Mouse (Mus musculus): ENCODE data around the gene Cxcl12. TPM values are rescaled to one million over a fixed set of nuclear protein-coding genes. Genes with fewer than 3 reads are reported as not detected.

The Cxcl12 gene
- total RNA-seq, 1 experiment from 2014 or later: 97.5 TPM

- DNase-seq: no peak
These were observed 6.9 kb downstream of the Cxcl12 start for GRCm38 (mm10) chr6:117175113-117175793.

DNA sequence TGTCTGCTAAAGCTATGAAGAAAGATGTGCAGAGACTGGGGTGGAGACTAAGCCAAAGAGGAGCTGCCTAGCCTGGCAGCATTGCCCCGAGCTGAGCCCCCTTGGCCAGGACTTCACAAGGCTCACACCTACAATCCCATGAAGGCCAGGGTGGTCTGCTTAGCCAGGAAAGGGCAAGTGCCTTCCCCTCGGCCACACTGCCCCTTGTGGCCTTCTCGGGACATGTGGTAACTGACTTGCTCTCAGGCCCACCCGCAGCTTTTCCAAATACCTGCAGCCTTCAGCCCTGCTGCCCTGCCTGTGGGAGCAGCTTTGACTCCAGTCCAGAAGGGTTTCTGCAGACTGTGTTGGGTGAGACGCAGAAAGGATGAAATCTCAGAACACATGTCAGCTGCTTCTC, 8.1 kb downstream of the Cxcl12 start:
- no peak for DNase-seq

DNA sequence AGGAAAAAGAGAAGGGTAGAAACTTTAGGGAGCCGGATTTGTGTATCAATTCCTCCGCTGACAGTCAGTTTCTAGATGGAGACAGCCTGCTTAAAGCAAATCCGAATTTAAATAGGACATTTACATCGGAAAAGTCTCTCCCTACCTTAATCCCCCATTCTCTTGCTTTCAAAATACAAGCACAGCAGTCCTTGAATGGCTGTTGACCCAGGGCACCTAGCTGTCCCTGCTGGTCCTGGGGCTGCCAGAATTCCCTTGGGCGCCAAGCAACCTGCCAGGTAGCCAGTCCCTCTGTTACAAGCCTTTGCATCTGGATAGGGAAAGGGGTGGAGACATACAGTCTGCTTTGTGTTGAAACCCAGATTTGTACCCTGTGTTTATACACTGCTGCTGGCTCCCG, 12.0 kb downstream of the Cxcl12 start:
- no peak for DNase-seq

GRCm38 (mm10) chr6:117185381-117185780, 17.0 kb downstream of the Cxcl12 start:
- no peak for DNase-seq

DNA sequence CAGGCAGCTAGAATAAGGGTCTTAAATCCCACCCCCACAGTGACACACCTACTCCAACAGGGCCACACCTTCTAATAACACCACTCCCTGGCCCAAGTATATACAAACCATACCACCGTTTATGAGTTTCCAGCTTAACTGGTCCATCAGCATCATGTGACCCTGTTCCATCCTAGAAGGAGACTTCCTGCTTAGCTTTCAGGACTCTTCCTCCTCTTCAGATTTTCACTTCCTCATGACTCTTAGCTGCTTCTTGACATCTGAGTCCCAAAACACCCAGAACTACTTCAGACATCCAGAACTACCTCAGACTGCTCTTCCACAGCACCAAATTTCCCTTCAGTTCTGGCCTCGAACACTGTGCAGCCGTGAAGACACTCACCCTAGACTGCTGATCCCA, 22.1 kb downstream of the Cxcl12 start:
- no peak for DNase-seq

DNA sequence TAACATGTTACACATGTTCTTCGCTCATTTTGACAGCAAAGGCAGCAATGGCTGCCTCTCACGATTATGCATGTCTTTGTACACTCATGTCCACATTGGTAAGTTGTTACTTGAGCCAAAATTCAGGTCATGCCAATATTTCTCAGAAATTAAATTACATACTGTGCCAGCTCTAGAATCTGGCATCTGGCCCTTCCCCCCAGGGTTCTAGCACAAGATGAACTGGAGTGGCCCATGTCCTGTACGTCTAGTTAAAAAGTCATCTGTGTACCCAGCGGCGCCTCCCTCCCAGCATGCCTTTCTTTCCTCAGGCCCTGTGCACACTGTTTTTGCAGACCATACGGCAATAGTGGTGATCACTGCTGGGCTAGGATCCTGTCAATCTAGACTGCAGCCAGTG, 23.4 kb downstream of the Cxcl12 start:
- no peak for DNase-seq

DNA sequence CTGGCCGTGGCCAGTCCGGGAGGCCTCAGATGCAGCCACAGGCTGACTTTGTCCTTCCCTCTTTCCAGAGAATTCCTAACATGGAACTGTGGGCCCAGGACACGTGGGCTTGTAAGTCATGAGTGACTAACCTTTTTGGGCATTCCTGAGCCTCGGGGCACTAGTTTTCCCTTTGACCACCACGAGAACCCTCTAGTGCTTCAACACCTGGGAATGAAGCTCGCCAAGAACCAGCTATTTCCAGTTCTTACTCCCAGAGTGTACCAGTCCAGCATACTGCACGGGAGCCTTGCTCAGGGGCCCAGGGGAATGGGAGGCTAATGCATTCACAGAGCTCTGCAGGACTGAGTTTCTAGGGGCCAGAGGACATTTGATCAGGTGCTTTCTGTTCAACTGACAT, 24.3 kb downstream of the Cxcl12 start:
- DNase-seq: no peak

DNA sequence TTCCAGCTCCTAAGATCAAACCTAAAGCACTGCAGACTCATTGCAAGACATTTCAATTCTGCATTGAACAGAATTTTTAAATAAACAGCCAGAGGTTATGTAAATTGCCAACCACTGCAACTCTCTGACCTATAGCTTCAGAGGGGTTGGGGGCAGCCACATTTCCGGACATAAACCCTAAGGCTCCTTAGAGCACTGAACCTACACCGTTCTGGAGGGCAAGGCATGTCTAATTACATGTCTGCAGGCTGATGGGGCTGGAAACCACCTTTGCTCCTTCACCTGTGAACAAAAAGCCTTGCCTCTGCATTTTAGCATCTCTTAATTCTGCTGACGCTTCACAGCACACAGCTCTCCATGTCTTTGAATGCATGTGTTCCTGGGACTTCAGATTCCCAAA, 26.9 kb downstream of the Cxcl12 start:
- no peak for DNase-seq

DNA sequence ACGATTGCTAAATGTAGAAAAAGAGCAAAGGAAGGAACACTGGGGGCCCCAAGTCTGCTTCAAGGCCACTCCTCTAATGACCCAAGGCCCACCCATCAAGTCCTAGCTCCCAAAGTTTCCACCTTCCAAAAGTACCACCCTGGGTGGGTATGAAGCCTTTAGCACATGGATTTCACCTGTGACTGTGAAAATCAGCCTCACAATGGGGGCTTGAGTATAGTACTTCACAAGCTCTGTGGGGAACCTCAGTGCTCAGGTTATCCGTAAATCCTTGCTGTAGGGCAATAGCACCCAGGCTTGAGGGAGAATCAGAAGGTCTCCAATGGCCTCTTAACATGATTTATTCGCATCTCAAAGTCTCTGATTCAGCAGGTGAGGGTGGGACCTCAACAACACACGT, 30.5 kb downstream of the Cxcl12 start:
- no peak for DNase-seq

- DNase-seq: no peak
These were observed 31.4 kb downstream of the Cxcl12 start for GRCm38 (mm10) chr6:117199718-117200117.

- DNase-seq: no peak
These were observed 32.6 kb downstream of the Cxcl12 start for GRCm38 (mm10) chr6:117200916-117201315.

DNA sequence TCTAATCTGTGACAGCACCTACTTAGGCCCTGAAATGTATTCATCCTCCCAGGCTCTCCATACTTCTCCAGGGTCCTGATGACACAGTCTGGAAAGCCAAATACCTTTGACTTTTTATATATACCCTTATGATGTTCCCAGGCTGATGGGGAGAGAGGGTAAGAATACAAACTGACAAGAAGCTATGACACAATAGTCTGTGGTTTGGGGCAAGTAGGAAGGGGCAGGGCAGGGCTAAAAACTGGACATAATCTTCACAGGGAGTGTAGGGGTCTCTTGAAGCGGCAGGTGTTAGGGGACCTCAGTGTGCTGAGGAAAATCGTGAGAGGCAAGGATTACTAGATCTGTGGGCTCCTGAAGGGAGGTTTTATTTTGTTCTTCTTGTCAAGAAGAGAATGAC, 33.1 kb downstream of the Cxcl12 start:
- DNase-seq: no peak

GRCm38 (mm10) chr6:117201859-117202258, 33.5 kb downstream of the Cxcl12 start:
- no peak for DNase-seq

- DNase-seq: no peak
These were observed 34.6 kb downstream of the Cxcl12 start for GRCm38 (mm10) chr6:117202856-117203400.

GRCm38 (mm10) chr6:117204112-117204511, 35.8 kb downstream of the Cxcl12 start:
- DNase-seq: no peak

GRCm38 (mm10) chr6:117206834-117207233, 38.5 kb downstream of the Cxcl12 start:
- DNase-seq: no peak

- no peak for DNase-seq
These were observed 39.0 kb downstream of the Cxcl12 start for GRCm38 (mm10) chr6:117207289-117207688.

DNA sequence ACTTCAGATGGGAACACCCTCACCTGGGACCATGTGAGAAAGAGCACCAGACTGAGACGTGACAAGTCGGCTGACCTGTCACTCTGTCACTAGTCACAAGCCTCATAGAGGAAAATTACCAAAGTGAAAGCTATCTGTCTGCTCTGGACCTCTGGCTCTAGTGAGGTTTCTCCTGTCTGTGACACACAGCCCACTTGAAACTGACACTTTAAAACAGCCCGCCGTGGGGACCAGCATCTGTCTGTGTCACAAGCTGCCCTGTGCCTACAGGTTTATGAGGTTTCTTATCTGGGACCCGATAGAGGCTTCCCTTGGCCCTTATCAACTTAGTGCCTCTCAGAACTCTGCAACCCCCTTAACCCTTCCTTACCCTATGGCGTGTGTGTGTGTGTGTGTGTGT, 41.8 kb downstream of the Cxcl12 start:
- DNase-seq: no peak

GRCm38 (mm10) chr6:117210536-117210935, 42.2 kb downstream of the Cxcl12 start:
- no peak for DNase-seq

GRCm38 (mm10) chr6:117214506-117214905, 46.2 kb downstream of the Cxcl12 start:
- DNase-seq: no peak

DNA sequence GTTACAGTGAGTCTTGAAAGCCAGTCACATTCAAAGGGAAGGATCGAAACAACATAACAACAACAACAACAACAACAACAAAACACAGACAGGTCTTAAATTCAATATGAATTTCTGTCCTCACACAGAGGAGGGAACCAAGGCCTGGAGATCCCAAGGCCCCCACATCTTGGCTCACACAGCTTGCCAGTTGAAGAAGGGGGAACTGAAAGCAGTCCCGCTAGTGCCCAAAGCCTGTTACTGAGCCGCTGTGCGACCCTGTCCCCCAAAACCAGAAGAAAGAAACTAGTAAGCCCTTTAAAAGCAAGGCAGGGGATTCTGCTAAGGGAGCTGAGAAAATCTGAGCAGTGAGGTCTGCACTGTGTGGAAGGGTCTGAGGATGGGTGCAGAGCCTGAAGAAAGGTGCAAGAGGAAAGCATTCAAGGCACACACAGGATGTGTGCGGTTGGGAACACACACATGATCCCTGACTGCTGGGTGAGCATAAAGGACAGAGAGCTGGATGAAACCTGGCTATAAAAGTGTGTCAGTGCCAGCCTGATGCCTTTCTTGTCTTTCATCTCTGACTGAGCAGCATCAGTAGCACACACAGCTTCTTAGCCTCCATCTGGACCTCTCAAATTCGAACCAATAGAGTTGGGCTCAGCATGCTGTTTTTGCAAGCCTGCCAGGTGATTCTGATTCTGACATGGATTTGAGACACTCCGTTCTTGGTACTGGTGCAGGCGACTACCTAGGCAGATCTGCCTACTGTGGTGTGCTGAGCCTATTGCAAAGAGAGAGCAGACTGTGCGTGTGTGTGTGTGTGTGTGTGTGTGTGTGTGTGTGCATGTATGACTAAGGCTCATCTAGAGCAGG, 50.3 kb downstream of the Cxcl12 start:
- no peak for DNase-seq

- no peak for DNase-seq
These were observed 51.0 kb downstream of the Cxcl12 start for GRCm38 (mm10) chr6:117219300-117219680.

DNA sequence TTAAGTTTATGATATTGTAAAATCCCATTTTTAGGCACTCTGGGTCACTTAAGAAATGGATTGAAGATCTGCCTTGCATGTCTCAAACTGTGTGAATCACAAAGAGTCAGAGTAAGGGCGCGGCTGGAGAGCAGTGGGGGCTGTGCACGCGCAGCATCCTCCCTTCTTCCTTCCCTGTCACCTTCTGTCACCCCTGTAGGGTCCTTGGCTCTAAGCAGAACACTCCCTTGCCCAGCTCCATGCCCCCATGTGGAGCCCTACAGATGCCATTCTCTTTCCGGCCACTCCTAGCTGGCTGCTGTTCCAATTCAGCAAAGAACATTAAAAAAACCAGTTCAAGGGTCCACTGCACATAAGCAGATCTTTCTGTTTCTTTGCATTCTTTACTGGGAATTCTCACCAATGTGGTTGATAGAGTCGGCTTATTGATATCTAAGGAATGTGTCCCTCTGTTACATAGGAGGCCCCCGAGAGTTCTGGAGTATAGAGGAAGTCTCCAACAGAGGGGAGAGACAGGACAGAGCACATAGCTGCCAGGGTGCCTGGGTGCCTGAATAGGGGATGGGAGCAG, 51.7 kb downstream of the Cxcl12 start:
- no peak for DNase-seq
